Mouse (Mus musculus) liver, postnatal 0 days (tissue): ENCODE data around the gene Cmtr1.

Experiments
- CTCF ChIP-seq: sonication (generic); IDR thresholded peaks from 2 replicates; pipeline ENCODE4 v1.5.1; 2016; ENCODE audit warnings: antibody characterized with exemption, low read depth
- EP300 ChIP-seq: IDR thresholded peaks from 2 replicates; pipeline ENCODE4 v1.6.1; 2016; ENCODE audit warnings: antibody characterized with exemption, low read depth, mild to moderate bottlenecking

- TF ChIP-seq CTCF (no peak), EP300 (no peak)
Observed at GRCm38 (mm10) chr17:29732522-29732921, 72.1 kb downstream of the Cmtr1 start.
